Mouse (Mus musculus) large intestine, adult 2 months (tissue): Measurements from ENCODE around the gene Plcb3. TPM values are rescaled to one million over a fixed set of nuclear protein-coding genes. Genes with fewer than 3 reads are reported as not detected.

Source experiments
- DNase-seq: peaks from one replicate; pipeline ENCODE4 v3.0.0-alpha.2; 2012; ENCODE audit warnings: low read depth, low spot score
- WGBS: fragments of 180-500 bp; shearing (Covaris S2); methylation state at CpG from one replicate; pipeline ENCODE4 v1.1.7; 2018; 5-methylcytosine and 5-hydroxymethylcytosine counted together
- polyA plus RNA-seq: library from polyadenylated mRNA; depleted of rRNA; stranded (reverse); fragments of >200 nt; gene quantifications from 2 replicates; pipeline ENCODE4 v1.2.3, GENCODE M21; 2012

Plcb3 gene
- polyA plus RNA-seq, 1 experiment = 383 TPM

GRCm38 (mm10) chr19:6942764-6943163 lies 33.5 kb downstream of the Plcb3 start:
- no peak for DNase-seq
- WGBS = 25% methylated on average over 5 of the region's 5 CpGs

GRCm38 (mm10) chr19:6942249-6942691 lies 34.0 kb downstream of the Plcb3 start, which contains the start of gene Gpr137:
Gene Gpr137, minus strand, starts transcription at chr19:6942480.
- DNase-seq = no peak
- WGBS = under 1% methylated on average over 27 of the region's 27 CpGs

GRCm38 (mm10) chr19:6941372-6942248 lies 34.7 kb downstream of the Plcb3 start, which contains the start of gene Bad:
Gene Bad, plus strand, starts transcription at chr19:6941861.
- no peak for DNase-seq
- WGBS = 1% methylated on average over 83 of the region's 83 CpGs

- DNase-seq = no peak
- WGBS = 17% methylated on average over 29 of the region's 29 CpGs
Observed at GRCm38 (mm10) chr19:6940396-6941351, 35.6 kb downstream of the Plcb3 start.

GRCm38 (mm10) chr19:6939106-6940002 lies 36.9 kb downstream of the Plcb3 start:
- WGBS = 91% methylated on average over 20 of the region's 20 CpGs
- DNase-seq = no peak

- DNase-seq = no peak
- 83% methylated on average over 16 of the region's 16 CpGs for WGBS
Observed at GRCm38 (mm10) chr19:6937541-6938465, 38.5 kb downstream of the Plcb3 start.

GRCm38 (mm10) chr19:6936299-6936698 lies 40.0 kb downstream of the Plcb3 start:
- no peak for DNase-seq

GRCm38 (mm10) chr19:6934195-6934977 lies 41.9 kb downstream of the Plcb3 start, which contains the start of gene Kcnk4:
Gene Kcnk4, minus strand, starts transcription at chr19:6934515.
- no peak for DNase-seq
- WGBS = 19% methylated on average over 23 of the region's 23 CpGs

More at GRCm38 (mm10) chr19:6936299-6936698, 40.0 kb downstream of the Plcb3 start:
- WGBS = 39% methylated on average over 3 of the region's 3 CpGs

- no peak for DNase-seq
- WGBS = 5% methylated on average over 58 of the region's 58 CpGs
Observed at GRCm38 (mm10) chr19:6933436-6934194, 42.7 kb downstream of the Plcb3 start.

- WGBS = 66% methylated on average over 4 of the region's 4 CpGs
- no peak for DNase-seq
Observed at GRCm38 (mm10) chr19:6933102-6933435, 43.2 kb downstream of the Plcb3 start.

- DNase-seq = no peak
- 42% methylated on average over 1 of the region's 1 CpGs for WGBS
Observed at GRCm38 (mm10) chr19:6932018-6932417, 44.3 kb downstream of the Plcb3 start.

GRCm38 (mm10) chr19:6931002-6931401 lies 45.3 kb downstream of the Plcb3 start:
- 0% methylated on average over 2 of the region's 2 CpGs for WGBS
- DNase-seq = no peak

- 45% methylated on average over 9 of the region's 9 CpGs for WGBS
- no peak for DNase-seq
Observed at GRCm38 (mm10) chr19:6928080-6928479, 48.2 kb downstream of the Plcb3 start.

GRCm38 (mm10) chr19:6926559-6927255 lies 49.6 kb downstream of the Plcb3 start:
- WGBS = 36% methylated on average over 26 of the region's 26 CpGs
- DNase-seq = no peak

- no peak for DNase-seq
- WGBS = 43% methylated on average over 40 of the region's 40 CpGs
Observed at GRCm38 (mm10) chr19:6925611-6926329, 50.5 kb downstream of the Plcb3 start.

GRCm38 (mm10) chr19:6925307-6925573 lies 51.0 kb downstream of the Plcb3 start, which contains the start of gene Catsperz:
Gene Catsperz, minus strand, starts transcription at chr19:6925380.
- WGBS = 10% methylated on average over 9 of the region's 9 CpGs
- no peak for DNase-seq
